Mouse (Mus musculus): ENCODE measurements at regions not wholly inside any gene's neighbourhood (a gene's known extent, or its start where the extent isn't known, plus 50 kb on each side); places are given as distances from the start of the nearest gene placed in this dataset.
A peak's percentile ranks its signal among the peaks of the same experiment; 100 is the strongest.

DNA sequence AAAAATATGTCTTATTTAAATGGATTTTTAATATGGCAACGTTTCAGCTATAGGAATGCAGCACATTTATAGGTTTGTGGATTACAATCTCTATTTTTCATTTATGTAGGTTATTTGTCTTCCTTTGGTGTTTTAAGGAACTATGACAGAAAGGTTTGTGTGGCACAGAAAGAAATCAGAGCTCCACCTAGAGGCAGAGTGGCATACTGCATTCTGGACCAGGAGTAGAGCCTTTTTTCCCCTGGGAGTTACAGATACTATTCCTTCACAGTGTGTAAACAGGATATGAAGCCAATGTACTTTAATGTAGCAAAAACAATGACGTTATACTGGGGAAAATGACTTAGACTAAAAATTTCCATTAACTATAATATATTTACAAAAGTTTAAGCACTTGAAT is 94.9 kb upstream of the St8sia4 start:
- no peak overlapping the region for H3K27ac ChIP-seq
- no peaks in the 10 kb centered on the region for H3K36me3 ChIP-seq (replicated peaks)
- 6% methylated on average over 2 of the region's 2 CpGs for WGBS
- H3K4me1 ChIP-seq, result no peaks in the 10 kb centered on the region
- H3K27me3 ChIP-seq (ENCODE audit: poor library complexity, severe bottlenecking), result no peaks in the 10 kb centered on the region
- no peak overlapping the region for H3K4me3 ChIP-seq
- H3K9me3 ChIP-seq, result no peaks in the 10 kb centered on the region
- peak; percentile 38 for DNase-seq (ENCODE audit: extremely low spot score, low spot score)

GRCm38 (mm10) chr1:95754071-95754915 is 86.9 kb upstream of the St8sia4 start:
- Histone ChIP-seq H3K4me3 (no peak overlapping the region), H3K27me3 (ENCODE audit: poor library complexity, severe bottlenecking) (no peaks in the 10 kb centered on the region), H3K4me1 (no peaks in the 10 kb centered on the region), H3K27ac (no peak overlapping the region), H3K9me3 (no peaks in the 10 kb centered on the region), H3K36me3 (replicated peaks) (no peaks in the 10 kb centered on the region)
- 89% methylated on average over 8 of the region's 8 CpGs for WGBS
- no peak for DNase-seq (ENCODE audit: extremely low spot score, low spot score)

GRCm38 (mm10) chr1:95753517-95753916 is 86.1 kb upstream of the St8sia4 start:
- no peak overlapping the region for H3K27ac ChIP-seq
- H3K4me3 ChIP-seq, result no peak overlapping the region
- no peak for DNase-seq (ENCODE audit: extremely low spot score, low spot score)
- H3K27me3 ChIP-seq (ENCODE audit: poor library complexity, severe bottlenecking), result no peaks in the 10 kb centered on the region
- no peaks in the 10 kb centered on the region for H3K4me1 ChIP-seq
- WGBS, result 97% methylated on average over 1 of the region's 1 CpGs
- no peaks in the 10 kb centered on the region for H3K36me3 ChIP-seq (replicated peaks)
- H3K9me3 ChIP-seq, result no peaks in the 10 kb centered on the region

- no peaks in the 10 kb centered on the region for H3K4me1 ChIP-seq
- no peaks in the 10 kb centered on the region for H3K9me3 ChIP-seq
- no peak overlapping the region for H3K4me3 ChIP-seq
- 85% methylated on average over 1 of the region's 1 CpGs for WGBS
- DNase-seq (ENCODE audit: extremely low spot score, low spot score), result no peak
- H3K27ac ChIP-seq, result no peak overlapping the region
- no peaks in the 10 kb centered on the region for H3K27me3 ChIP-seq (ENCODE audit: poor library complexity, severe bottlenecking)
- H3K36me3 ChIP-seq (replicated peaks), result no peaks in the 10 kb centered on the region
These were observed 81.6 kb upstream of the St8sia4 start for GRCm38 (mm10) chr1:95748940-95749339.

DNA sequence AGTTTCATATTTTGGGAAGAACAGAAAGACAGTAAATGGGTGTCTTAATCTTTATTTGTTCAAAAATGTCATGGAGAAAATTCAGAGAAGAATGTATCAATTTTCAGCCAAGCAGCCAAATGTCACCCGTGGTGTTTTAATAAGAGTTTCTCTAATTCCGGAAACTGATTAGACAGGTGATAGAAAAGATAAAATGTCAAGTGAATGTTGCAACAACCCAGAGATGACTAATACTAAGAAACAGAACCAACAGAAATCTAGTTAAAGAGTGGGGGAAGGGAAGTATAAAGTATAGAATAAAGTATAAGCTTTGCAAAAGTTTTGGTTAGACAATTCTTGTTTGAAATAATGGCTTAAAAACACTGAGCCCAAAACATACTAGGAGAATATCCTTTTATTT is 79.9 kb upstream of the St8sia4 start:
- H3K4me1 ChIP-seq, result no peaks in the 10 kb centered on the region
- H3K9me3 ChIP-seq, result no peaks in the 10 kb centered on the region
- WGBS, result 85% methylated on average over 2 of the region's 2 CpGs
- H3K27me3 ChIP-seq (ENCODE audit: poor library complexity, severe bottlenecking), result no peaks in the 10 kb centered on the region
- H3K27ac ChIP-seq, result no peak overlapping the region
- no peak for DNase-seq (ENCODE audit: extremely low spot score, low spot score)
- no peaks in the 10 kb centered on the region for H3K36me3 ChIP-seq (replicated peaks)
- no peak overlapping the region for H3K4me3 ChIP-seq

- no peak overlapping the region for H3K27ac ChIP-seq
- H3K36me3 ChIP-seq (replicated peaks), result no peaks in the 10 kb centered on the region
- 79% methylated on average over 2 of the region's 2 CpGs for WGBS
- H3K9me3 ChIP-seq, result no peaks in the 10 kb centered on the region
- no peak for DNase-seq (ENCODE audit: extremely low spot score, low spot score)
- H3K4me1 ChIP-seq, result no peaks in the 10 kb centered on the region
- no peak overlapping the region for H3K4me3 ChIP-seq
- H3K27me3 ChIP-seq (ENCODE audit: poor library complexity, severe bottlenecking), result no peaks in the 10 kb centered on the region
These were observed 77.1 kb upstream of the St8sia4 start for GRCm38 (mm10) chr1:95744446-95744845.

DNA sequence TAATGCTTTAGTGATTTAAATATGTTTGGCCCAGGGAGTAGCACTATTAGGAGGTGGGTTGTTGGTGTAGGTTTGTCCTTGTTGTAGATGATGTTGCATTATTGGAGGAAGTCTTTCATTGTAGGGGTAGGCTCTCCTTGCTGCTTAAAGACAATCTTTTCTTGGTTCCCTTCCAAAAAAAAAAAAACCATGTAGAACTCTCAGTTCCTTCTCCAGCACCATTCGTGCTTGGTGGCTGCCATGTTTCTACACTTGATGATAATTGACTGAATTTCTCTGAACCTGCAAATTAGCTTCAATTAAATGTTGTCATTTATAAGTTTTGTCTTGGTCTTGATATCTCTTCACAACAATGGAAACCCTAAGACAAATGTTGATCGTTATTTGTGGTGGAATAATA is 76.0 kb upstream of the St8sia4 start:
- no peaks in the 10 kb centered on the region for H3K9me3 ChIP-seq
- H3K27me3 ChIP-seq (ENCODE audit: poor library complexity, severe bottlenecking), result no peaks in the 10 kb centered on the region
- no peaks in the 10 kb centered on the region for H3K36me3 ChIP-seq (replicated peaks)
- H3K27ac ChIP-seq, result no peak overlapping the region
- no peaks in the 10 kb centered on the region for H3K4me1 ChIP-seq
- DNase-seq (ENCODE audit: extremely low spot score, low spot score), result no peak
- 88% methylated on average over 2 of the region's 2 CpGs for WGBS
- no peak overlapping the region for H3K4me3 ChIP-seq

GRCm38 (mm10) chr1:95719449-95719848 is 52.1 kb upstream of the St8sia4 start:
- H3K4me3 ChIP-seq, result no peak overlapping the region
- no peaks in the 10 kb centered on the region for H3K9me3 ChIP-seq
- H3K36me3 ChIP-seq (replicated peaks), result no peaks in the 10 kb centered on the region
- no peaks in the 10 kb centered on the region for H3K4me1 ChIP-seq
- no peak overlapping the region for H3K27ac ChIP-seq
- no peaks in the 10 kb centered on the region for H3K27me3 ChIP-seq (ENCODE audit: poor library complexity, severe bottlenecking)
- DNase-seq (ENCODE audit: extremely low spot score, low spot score), result no peak
- WGBS, result 83% methylated on average over 2 of the region's 2 CpGs

GRCm38 (mm10) chr1:95718794-95719193 is 51.4 kb upstream of the St8sia4 start:
- H3K4me3 ChIP-seq, result no peak overlapping the region
- no peak overlapping the region for H3K27ac ChIP-seq
- no peaks in the 10 kb centered on the region for H3K9me3 ChIP-seq
- no peaks in the 10 kb centered on the region for H3K27me3 ChIP-seq (ENCODE audit: poor library complexity, severe bottlenecking)
- WGBS, result 94% methylated on average over 1 of the region's 1 CpGs
- H3K36me3 ChIP-seq (replicated peaks), result no peaks in the 10 kb centered on the region
- H3K4me1 ChIP-seq, result no peaks in the 10 kb centered on the region
- no peak for DNase-seq (ENCODE audit: extremely low spot score, low spot score)
